ENCODE assay signal across 8 mouse cellular contexts in the genomic region with DNA sequence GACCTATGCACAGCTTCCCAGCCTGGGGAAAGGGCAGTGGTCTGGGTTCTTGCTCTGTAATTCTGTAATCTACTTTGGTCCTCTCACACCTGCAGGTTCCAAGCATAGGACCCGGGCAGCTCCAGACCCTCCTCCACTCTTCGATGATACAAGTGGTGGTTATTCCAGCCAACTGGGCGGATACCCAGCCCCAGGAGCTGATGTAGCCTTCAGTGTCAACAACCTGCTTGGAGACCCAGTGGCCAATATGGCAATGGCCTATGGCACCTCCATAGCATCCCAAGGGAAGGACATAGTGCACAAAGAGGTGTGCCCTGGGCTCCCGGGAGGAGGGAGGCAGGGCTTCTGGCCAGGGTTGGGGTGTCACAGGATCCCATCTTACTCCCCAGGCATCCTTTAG. TPM values are rescaled to one million over a fixed set of nuclear protein-coding genes. Genes with fewer than 3 reads are reported as not detected.
A peak's percentile ranks its signal among the peaks of the same experiment; 100 is the strongest.
DNase-seq lines count a peak whose midpoint lies in the region; ATAC-seq and TF ChIP-seq lines count a peak whose summit lies in the region.

No protein-coding gene starts in this region.

- peaks cover 33% of the 10 kb centered on the region for H3K27me3 ChIP-seq in erythroblast, embryonic 14.5 days (ENCODE audit: control insufficient read depth)
- H3K27me3 ChIP-seq in C2C12 (ENCODE audit: control insufficient read depth, insufficient read depth, insufficient read length): no peaks in the 10 kb centered on the region
- peaks cover 23% of the 10 kb centered on the region for H3K27me3 ChIP-seq in forebrain, embryonic 12.5 days
- H3K27me3 ChIP-seq in liver, embryonic 13.5 days: peaks cover 32% of the 10 kb centered on the region

- H3K36me3 ChIP-seq in erythroblast, embryonic 14.5 days (ENCODE audit: control insufficient read depth): peaks cover 39% of the 10 kb centered on the region
- H3K36me3 ChIP-seq in C2C12 (ENCODE audit: control insufficient read depth, insufficient read depth): peaks cover 3% of the 10 kb centered on the region
- peaks cover 42% of the 10 kb centered on the region for H3K36me3 ChIP-seq in forebrain, embryonic 12.5 days (replicated peaks)
- H3K36me3 ChIP-seq in liver, embryonic 13.5 days: peaks cover 30% of the 10 kb centered on the region

- intact Hi-C loops in gastrocnemius, postnatal 14 days (cut with DNase I; ENCODE audit: low total_unique reads): no loop called here

- H3K4me2 ChIP-seq in forebrain, embryonic 12.5 days: peak overlapping the region; percentile 87
- H3K4me2 ChIP-seq in liver, embryonic 13.5 days: peak overlapping the region; percentile 82

- no peaks in the 10 kb centered on the region for H3K79me3 ChIP-seq in C2C12 (ENCODE audit: low read depth)

- peaks cover 4% of the 10 kb centered on the region; the same call in 1 of the 2 replicates for H3K9me3 ChIP-seq in erythroblast, embryonic 14.5 days (ENCODE audit: control insufficient read depth, low read length)
- no peaks in the 10 kb centered on the region for H3K9me3 ChIP-seq in forebrain, embryonic 12.5 days
- H3K9me3 ChIP-seq in liver, embryonic 13.5 days (replicated peaks): no peaks in the 10 kb centered on the region

- TF ChIP-seq CTCF in C2C12 (IDR thresholded peaks at IDR 0.05; ENCODE audit: control insufficient read depth, insufficient read depth, insufficient read length): no peak

- no peak overlapping the region for H3K27ac ChIP-seq in forebrain, embryonic 12.5 days
- no peak overlapping the region for H3K27ac ChIP-seq in liver, embryonic 13.5 days

- peaks cover 51% of the 10 kb centered on the region for H3K4me1 ChIP-seq in erythroblast, embryonic 14.5 days (ENCODE audit: control insufficient read depth)
- peaks cover 41% of the 10 kb centered on the region for H3K4me1 ChIP-seq in forebrain, embryonic 12.5 days
- peaks cover 43% of the 10 kb centered on the region for H3K4me1 ChIP-seq in liver, embryonic 13.5 days (replicated peaks)

- H3K79me2 ChIP-seq in C2C12 (ENCODE audit: control insufficient read depth, insufficient read depth): peaks cover 13% of the 10 kb centered on the region

- H3ac ChIP-seq in C2C12 (ENCODE audit: control insufficient read depth, insufficient read length, low read depth): no peak overlapping the region

- H3K9ac ChIP-seq in forebrain, embryonic 12.5 days: peak overlapping the region; percentile 74; the same call in 1 of the 2 replicates
- H3K9ac ChIP-seq in liver, embryonic 13.5 days: peak overlapping the region; percentile 77

- H3K4me3 ChIP-seq in erythroblast, embryonic 14.5 days (replicated peaks): peak overlapping the region; percentile 76
- H3K4me3 ChIP-seq in C2C12 (ENCODE audit: insufficient read depth, poor library complexity, severe bottlenecking): peak overlapping the region; percentile 86
- H3K4me3 ChIP-seq in forebrain, embryonic 12.5 days (replicated peaks): peak overlapping the region; percentile 85
- H3K4me3 ChIP-seq in liver, embryonic 13.5 days (replicated peaks): peak overlapping the region; percentile 77

- DNase-seq in liver, embryonic 13.5 days: no peak
- DNase-seq in B cell, adult 2 months: no peak
- no peak for DNase-seq in layer of hippocampus, adult 18-20 months (ENCODE audit: low spot score in 2 of 2)
- DNase-seq in gastrocnemius, postnatal 14 days: no peak

- ATAC-seq in erythroblast, adult 5-6 weeks (replicated peaks; ENCODE audit: low FRiP score, poor library complexity, severe bottlenecking): no peak
- ATAC-seq in forebrain, embryonic 12.5 days (ENCODE audit: low FRiP score): no peak
- ATAC-seq in liver, embryonic 13.5 days (ENCODE audit: low read depth): no peak

- 91% methylated on average over 4 of the region's 4 CpGs for WGBS in forebrain, embryonic 12.5 days
- 78% methylated on average over 4 of the region's 4 CpGs for WGBS in liver, embryonic 13.5 days (ENCODE audit: insufficient replicate concordance)

TF ChIP-seq in C2C12, 6 proteins besides CTCF, POLR2A, EP300 and RAD21:
- no peak for TF ChIP-seq MAX (IDR thresholded peaks at IDR 0.05)
- no peak for TF ChIP-seq MYOG (IDR thresholded peaks at IDR 0.05; ENCODE audit: control insufficient read depth, extremely low read depth, insufficient read length)
- no peak for TF ChIP-seq MYOD1 (IDR thresholded peaks at IDR 0.05; ENCODE audit: control insufficient read depth, insufficient read length, low read depth)
- TF ChIP-seq USF1 (IDR thresholded peaks at IDR 0.05; ENCODE audit: low read depth): no peak
- TF ChIP-seq FOSL1 (IDR thresholded peaks at IDR 0.05; ENCODE audit: insufficient read depth, low read length, poor library complexity, severe bottlenecking): no peak
- no peak for TF ChIP-seq CEBPB (IDR thresholded peaks at IDR 0.05; ENCODE audit: low read depth)

RNA-seq across cellular contexts. Expression of a gene that starts 1.0 kb away (rescaled TPM):
- polyA plus RNA-seq in erythroblast, embryonic 14.5 days (2012): 0.79 and 0.94 TPM in 2 replicates
- total RNA-seq in erythroblast, adult 5-6 weeks (2015; ENCODE audit: low replicate concordance): 6.3 and 7.1 TPM in 2 replicates
- total RNA-seq in erythroblast, adult 5-6 weeks (2017; ENCODE audit: low replicate concordance): 1.9 and 2.5 TPM in 2 replicates
- polyA plus RNA-seq in C2C12 (2012; fragmentation: generic; extraction: Trizol): 57.6 TPM
- 54.4 and 56.4 TPM in 2 replicates for polyA plus RNA-seq in forebrain, embryonic 12.5 days (2016; fragmentation: Nextera tagmentation; extraction: Ambion mirVana)
- 45.5 and 46.6 TPM in 2 replicates for polyA plus RNA-seq in liver, embryonic 13.5 days (2015; fragmentation: Nextera tagmentation; extraction: Ambion mirVana)
- total RNA-seq in layer of hippocampus, adult 18-20 months (2021): 10 to 100 TPM; 21.6 to 24.0 TPM
- total RNA-seq in gastrocnemius, postnatal 14 days (2021): 10 to 100 TPM; 43.8 to 47.3 TPM

RNA-seq across cellular contexts. Expression of a gene that starts 4.0 kb away (rescaled TPM):
- polyA plus RNA-seq in erythroblast, embryonic 14.5 days (2012): 0.02 TPM in 1 of 2 replicates, not detected in the other
- total RNA-seq in erythroblast, adult 5-6 weeks (2015; ENCODE audit: low replicate concordance): not detected in 2 replicates
- not detected in 2 replicates for total RNA-seq in erythroblast, adult 5-6 weeks (2017; ENCODE audit: low replicate concordance)
- 4.6 TPM for polyA plus RNA-seq in C2C12 (2012; fragmentation: generic; extraction: Trizol)
- 1.7 and 2.0 TPM in 2 replicates for polyA plus RNA-seq in forebrain, embryonic 12.5 days (2016; fragmentation: Nextera tagmentation; extraction: Ambion mirVana)
- 0.49 and 0.89 TPM in 2 replicates for polyA plus RNA-seq in liver, embryonic 13.5 days (2015; fragmentation: Nextera tagmentation; extraction: Ambion mirVana)
- total RNA-seq in layer of hippocampus, adult 18-20 months (2021): 100 to 1,000 TPM; 124 to 128 TPM
- total RNA-seq in gastrocnemius, postnatal 14 days (2021): under 1 TPM; 0.16 to 0.69 TPM

RNA-seq across cellular contexts. Expression of a gene that starts 9.0 kb away (rescaled TPM):
- 0.12 and 0.17 TPM in 2 replicates for polyA plus RNA-seq in erythroblast, embryonic 14.5 days (2012)
- not detected in 2 replicates for total RNA-seq in erythroblast, adult 5-6 weeks (2015; ENCODE audit: low replicate concordance)
- total RNA-seq in erythroblast, adult 5-6 weeks (2017; ENCODE audit: low replicate concordance): not detected in 2 replicates
- polyA plus RNA-seq in C2C12 (2012; fragmentation: generic; extraction: Trizol): 1.9 TPM
- polyA plus RNA-seq in forebrain, embryonic 12.5 days (2016; fragmentation: Nextera tagmentation; extraction: Ambion mirVana): 168 and 180 TPM in 2 replicates
- polyA plus RNA-seq in liver, embryonic 13.5 days (2015; fragmentation: Nextera tagmentation; extraction: Ambion mirVana): 1.3 and 1.4 TPM in 2 replicates
- total RNA-seq in layer of hippocampus, adult 18-20 months (2021): 100 to 1,000 TPM; 595 to 617 TPM
- total RNA-seq in gastrocnemius, postnatal 14 days (2021): under 1 TPM; 0.14 to 0.40 TPM

RNA-seq across cellular contexts. Expression of a gene that starts 17.5 kb away (rescaled TPM):
- polyA plus RNA-seq in erythroblast, embryonic 14.5 days (2012): 16.9 and 17.0 TPM in 2 replicates
- 14.4 and 23.6 TPM in 2 replicates for total RNA-seq in erythroblast, adult 5-6 weeks (2015; ENCODE audit: low replicate concordance)
- 19.4 and 22.9 TPM in 2 replicates for total RNA-seq in erythroblast, adult 5-6 weeks (2017; ENCODE audit: low replicate concordance)
- 212 TPM for polyA plus RNA-seq in C2C12 (2012; fragmentation: generic; extraction: Trizol)
- 232 and 237 TPM in 2 replicates for polyA plus RNA-seq in forebrain, embryonic 12.5 days (2016; fragmentation: Nextera tagmentation; extraction: Ambion mirVana)
- 96.4 and 102 TPM in 2 replicates for polyA plus RNA-seq in liver, embryonic 13.5 days (2015; fragmentation: Nextera tagmentation; extraction: Ambion mirVana)
- 100 to 1,000 TPM; 160 to 170 TPM for total RNA-seq in layer of hippocampus, adult 18-20 months (2021)
- total RNA-seq in gastrocnemius, postnatal 14 days (2021): 100 to 1,000 TPM; 113 to 119 TPM

RNA-seq across cellular contexts. Expression of a gene that starts 21.4 kb away (rescaled TPM):
- polyA plus RNA-seq in erythroblast, embryonic 14.5 days (2012): 0.06 and 0.11 TPM in 2 replicates
- total RNA-seq in erythroblast, adult 5-6 weeks (2015; ENCODE audit: low replicate concordance): 0.84 TPM in 1 of 2 replicates, not detected in the other
- 0.09 and 0.42 TPM in 2 replicates for total RNA-seq in erythroblast, adult 5-6 weeks (2017; ENCODE audit: low replicate concordance)
- 3.2 TPM for polyA plus RNA-seq in C2C12 (2012; fragmentation: generic; extraction: Trizol)
- 16.4 and 17.1 TPM in 2 replicates for polyA plus RNA-seq in forebrain, embryonic 12.5 days (2016; fragmentation: Nextera tagmentation; extraction: Ambion mirVana)
- polyA plus RNA-seq in liver, embryonic 13.5 days (2015; fragmentation: Nextera tagmentation; extraction: Ambion mirVana): 3.1 and 3.7 TPM in 2 replicates
- 1 to 10 TPM; 1.7 to 1.8 TPM for total RNA-seq in layer of hippocampus, adult 18-20 months (2021)
- total RNA-seq in gastrocnemius, postnatal 14 days (2021): 10 to 100 TPM; 23.8 to 43.2 TPM

Comparison
In these comparisons a context has a peak if more than half of its experiments do, and no peak if none do; other contexts are left out.
1. RNA of a gene that starts 1.0 kb away (polyA plus RNA-seq): 57.6 TPM in C2C12 (single experiment), 54.4 to 56.4 TPM in forebrain, embryonic 12.5 days and 45.5 to 46.6 TPM in liver, embryonic 13.5 days; 0.79 to 0.94 TPM in erythroblast, embryonic 14.5 days; every median in the first group is over 10 times any median in the second.
2. RNA of a gene that starts 9.0 kb away (polyA plus RNA-seq): 168 to 180 TPM in forebrain, embryonic 12.5 days; 1.9 TPM in C2C12 (single experiment), 1.3 to 1.4 TPM in liver, embryonic 13.5 days and 0.12 to 0.17 TPM in erythroblast, embryonic 14.5 days; every median in the first group is over 10 times any median in the second.
3. Peak in every context shown above with its lines, with median percentiles within 50 percentile points of each other: H3K4me3 ChIP-seq.